Mouse (Mus musculus) E14TG2a.4 (cell line): ENCODE results near the gene Pds5a.

ENCODE experiments used
- H3K27me3 ChIP-seq: 2 replicates; pipeline ENCODE4 v1.6.1; 2014; ENCODE audit warnings: low read length, control low read depth; ENCODE audit not compliant: insufficient read depth
- H3K36me3 ChIP-seq: 2 replicates; pipeline ENCODE4 v1.6.1; 2014; ENCODE audit warnings: low read length, control low read depth; ENCODE audit not compliant: insufficient read depth
- H3K4me1 ChIP-seq: replicated peaks from 2 replicates; pipeline ENCODE4 v1.6.1; 2014; ENCODE audit warnings: low read depth, low read length, control low read depth
- H3K4me3 ChIP-seq: replicated peaks from 2 replicates; pipeline ENCODE4 v1.5.1; 2014; ENCODE audit warnings: mild to moderate bottlenecking, low read length
- H3K9me3 ChIP-seq: 2 replicates; pipeline ENCODE4 v1.6.1; 2014; ENCODE audit warnings: low read length, control low read depth
- CTCF ChIP-seq: conservative IDR thresholded peaks from 2 replicates; pipeline ENCODE4 v1.5.1; 2014; ENCODE audit warnings: low read length
- NANOG ChIP-seq: IDR thresholded peaks from 2 replicates; pipeline ENCODE4 v1.6.1; 2014; ENCODE audit warnings: borderline replicate concordance, low read length, mixed read lengths
- POU5F1 ChIP-seq: IDR thresholded peaks from 2 replicates; pipeline ENCODE4 v1.6.1; 2014; ENCODE audit warnings: low read length, borderline replicate concordance

Gene Pds5a

DNA sequence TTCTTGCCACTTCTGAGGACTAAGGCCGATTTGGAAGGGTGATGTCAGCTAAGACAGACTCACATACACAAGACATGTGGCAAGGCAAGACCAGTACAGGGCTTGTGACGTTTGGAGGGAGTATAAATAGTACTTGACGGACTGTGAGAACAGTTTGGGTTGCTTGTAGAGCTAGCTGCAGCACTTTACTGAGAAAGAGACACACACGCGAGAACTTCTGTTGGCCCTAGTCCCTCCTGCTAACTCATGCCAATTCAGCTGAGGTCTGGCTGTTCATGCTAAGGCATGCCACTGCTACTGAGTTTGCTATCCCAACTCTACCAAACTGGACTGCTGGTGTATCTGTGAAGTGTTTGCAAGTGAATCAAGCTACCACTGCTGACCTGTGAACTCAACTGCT lies 19.2 kb downstream of the Pds5a start:
- Histone ChIP-seq H3K36me3 (peaks cover 41% of the 10 kb centered on the region), H3K27me3 (no peaks in the 10 kb centered on the region), H3K9me3 (no peaks in the 10 kb centered on the region), H3K4me3 (no peak overlapping the region), H3K4me1 (peaks cover 73% of the 10 kb centered on the region)
- no peak for TF ChIP-seq NANOG

DNA sequence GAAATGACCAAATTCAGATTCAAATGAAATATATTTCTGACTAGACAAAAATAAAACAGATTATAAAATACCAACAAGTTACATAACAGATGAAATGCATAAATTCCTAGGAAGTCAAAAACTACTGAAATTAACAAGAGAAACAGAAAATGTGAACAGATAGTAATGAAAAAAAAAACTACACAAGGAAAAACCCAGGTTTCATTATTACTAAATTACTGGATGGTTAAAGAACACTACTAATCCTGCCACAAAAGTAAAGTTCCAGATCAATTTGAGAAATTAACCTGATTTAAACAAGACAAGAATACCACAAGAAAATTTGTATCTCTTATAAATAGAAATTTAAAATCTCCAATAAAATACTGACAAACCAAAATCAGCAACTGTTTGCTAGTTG lies 25.9 kb downstream of the Pds5a start:
- Histone ChIP-seq H3K4me3 (no peak overlapping the region), H3K4me1 (peaks cover 47% of the 10 kb centered on the region), H3K9me3 (no peaks in the 10 kb centered on the region), H3K27me3 (no peaks in the 10 kb centered on the region), H3K36me3 (peaks cover 38% of the 10 kb centered on the region)
- no peak for TF ChIP-seq NANOG
- TF ChIP-seq CTCF: no peak
- TF ChIP-seq POU5F1: no peak

DNA sequence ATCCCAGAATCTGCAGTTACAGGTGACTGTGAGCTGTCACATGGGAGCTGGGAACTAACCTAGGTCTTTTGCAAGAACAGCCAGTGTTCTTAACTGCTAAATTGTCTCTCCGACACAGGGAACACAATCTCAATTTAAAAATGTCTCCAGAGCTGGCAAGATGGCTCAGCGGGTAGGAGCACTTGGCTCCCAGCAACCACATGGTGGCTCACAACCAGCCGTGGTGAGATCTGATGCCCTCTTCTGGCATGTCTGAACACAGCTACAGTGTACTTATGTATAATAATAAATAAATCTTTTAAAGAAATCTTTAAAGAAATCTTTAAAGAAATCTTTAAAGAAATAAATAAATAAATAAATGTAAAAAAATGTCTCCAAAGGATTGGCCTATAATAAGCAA lies 30.4 kb downstream of the Pds5a start:
- Histone ChIP-seq H3K9me3 (no peaks in the 10 kb centered on the region), H3K36me3 (peaks cover 39% of the 10 kb centered on the region), H3K4me1 (peaks cover 13% of the 10 kb centered on the region), H3K4me3 (no peak overlapping the region), H3K27me3 (no peaks in the 10 kb centered on the region)
- TF ChIP-seq NANOG: no peak

DNA sequence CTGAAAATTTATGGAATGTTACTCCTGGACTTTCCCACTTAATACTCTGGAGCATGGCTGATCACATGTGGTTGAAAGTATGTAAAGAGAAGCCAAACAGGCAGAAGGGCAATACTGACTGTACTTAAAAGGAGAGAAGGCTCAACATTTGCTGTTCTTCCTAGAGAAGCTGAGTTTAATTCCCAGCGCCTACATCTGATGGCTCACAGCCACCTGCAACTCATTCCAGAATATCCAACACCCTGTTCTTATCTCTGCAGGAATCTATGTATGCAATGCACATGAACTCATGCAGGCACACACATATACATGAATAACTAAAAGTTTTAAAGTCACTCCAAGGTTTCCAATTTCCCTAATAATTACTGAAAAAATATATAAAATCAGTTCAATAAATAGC lies 32.7 kb downstream of the Pds5a start:
- Histone ChIP-seq H3K9me3 (no peaks in the 10 kb centered on the region), H3K4me3 (no peak overlapping the region), H3K27me3 (no peaks in the 10 kb centered on the region), H3K4me1 (peaks cover 7% of the 10 kb centered on the region), H3K36me3 (peaks cover 48% of the 10 kb centered on the region)
- no peak for TF ChIP-seq CTCF
- TF ChIP-seq NANOG: no peak
- TF ChIP-seq POU5F1: no peak

DNA sequence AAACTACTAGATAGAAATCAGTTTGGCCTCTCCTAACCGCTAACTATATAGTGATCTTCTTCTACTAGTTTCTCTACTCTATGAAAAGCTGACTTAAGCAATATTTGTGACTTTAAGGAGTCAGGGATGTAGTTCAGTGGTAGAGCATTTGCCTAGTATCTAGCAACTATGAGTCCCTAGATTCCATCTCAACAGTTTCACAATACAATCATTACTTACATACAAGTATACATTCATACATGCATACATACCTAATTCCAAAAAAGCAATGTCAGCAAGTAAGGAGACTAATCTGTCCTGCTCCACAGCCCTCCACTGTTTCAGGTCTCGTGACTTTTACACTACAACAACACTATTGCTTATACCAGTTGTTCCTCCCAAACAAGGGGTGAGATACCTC lies 36.1 kb downstream of the Pds5a start:
- peaks cover 68% of the 10 kb centered on the region for H3K36me3 ChIP-seq

DNA sequence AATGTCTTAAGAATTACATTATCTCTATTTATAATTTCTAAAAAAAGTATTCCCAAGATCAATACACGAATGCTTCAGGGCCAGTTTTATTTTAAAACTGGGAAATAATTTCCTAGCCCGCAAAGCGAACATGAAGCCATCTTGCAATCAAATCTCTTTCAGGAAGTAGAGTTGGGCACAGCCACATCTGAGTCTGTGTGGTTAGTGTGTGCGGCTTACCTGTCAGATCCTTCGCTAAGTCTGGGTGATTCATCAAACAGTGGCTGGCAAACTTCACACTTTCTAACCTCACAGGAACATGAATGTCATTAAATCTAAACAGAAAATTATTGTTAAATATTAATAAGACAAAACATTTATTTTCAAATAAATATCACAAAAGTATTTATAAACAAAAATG lies 44.3 kb downstream of the Pds5a start:
- no peaks in the 10 kb centered on the region for H3K4me1 ChIP-seq
- TF ChIP-seq CTCF: no peak
- TF ChIP-seq POU5F1: no peak
- no peak for TF ChIP-seq NANOG

More for the DNA sequence above, 36.1 kb downstream of the Pds5a start:
- Histone ChIP-seq H3K4me1 (no peaks in the 10 kb centered on the region), H3K4me3 (no peak overlapping the region), H3K27me3 (no peaks in the 10 kb centered on the region), H3K9me3 (no peaks in the 10 kb centered on the region)
- TF ChIP-seq POU5F1: no peak
- TF ChIP-seq CTCF: no peak
- no peak for TF ChIP-seq NANOG

DNA sequence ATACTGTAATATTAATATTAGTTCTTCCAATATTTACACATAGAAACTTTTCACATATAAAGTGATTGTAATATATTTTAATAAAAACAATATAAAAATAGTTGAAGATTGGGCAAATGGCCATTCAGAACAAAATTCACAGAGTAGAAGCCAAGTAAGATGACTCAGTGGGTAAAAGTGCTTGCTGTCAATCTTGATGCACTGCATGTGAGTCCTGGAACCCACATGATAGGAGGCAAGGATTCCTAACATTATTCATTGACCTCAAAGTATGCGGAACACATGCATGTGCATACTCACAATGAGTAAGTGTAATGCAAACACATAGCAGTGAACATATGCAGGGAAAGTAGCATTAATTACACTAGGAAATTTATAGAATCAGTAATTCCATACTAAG lies 59.2 kb downstream of the Pds5a start:
- no peak for TF ChIP-seq CTCF
- TF ChIP-seq POU5F1: no peak
- no peaks in the 10 kb centered on the region for H3K4me1 ChIP-seq
- H3K27me3 ChIP-seq: no peaks in the 10 kb centered on the region
- no peaks in the 10 kb centered on the region for H3K9me3 ChIP-seq
- no peak overlapping the region for H3K4me3 ChIP-seq
- H3K36me3 ChIP-seq: peaks cover 89% of the 10 kb centered on the region

More for the DNA sequence above, 44.3 kb downstream of the Pds5a start:
- Histone ChIP-seq H3K4me3 (no peak overlapping the region), H3K27me3 (no peaks in the 10 kb centered on the region), H3K9me3 (no peaks in the 10 kb centered on the region), H3K36me3 (peaks cover 87% of the 10 kb centered on the region)

DNA sequence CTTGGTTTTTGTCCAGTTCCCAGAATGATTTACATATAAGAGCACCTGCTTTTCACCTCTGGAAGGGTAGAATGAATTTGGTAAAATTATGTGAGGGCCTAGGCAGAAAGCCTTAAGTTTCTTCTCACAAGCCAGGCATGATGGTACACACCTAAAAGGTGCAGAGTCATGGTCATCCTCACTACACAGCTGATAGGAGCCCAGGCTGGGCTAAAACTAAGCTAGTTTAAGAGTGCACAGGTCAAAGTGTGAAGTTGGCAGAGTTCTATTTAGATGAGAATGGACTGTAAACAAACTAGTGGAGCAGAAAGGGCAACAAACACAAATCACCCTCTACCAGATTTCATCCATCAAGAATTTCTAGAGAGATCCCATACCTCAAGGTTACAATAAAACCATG lies 73.7 kb downstream of the Pds5a start:
- no peak overlapping the region for H3K4me3 ChIP-seq
- peaks cover 83% of the 10 kb centered on the region for H3K36me3 ChIP-seq
- TF ChIP-seq NANOG (no peak), CTCF (no peak), POU5F1 (no peak)

DNA sequence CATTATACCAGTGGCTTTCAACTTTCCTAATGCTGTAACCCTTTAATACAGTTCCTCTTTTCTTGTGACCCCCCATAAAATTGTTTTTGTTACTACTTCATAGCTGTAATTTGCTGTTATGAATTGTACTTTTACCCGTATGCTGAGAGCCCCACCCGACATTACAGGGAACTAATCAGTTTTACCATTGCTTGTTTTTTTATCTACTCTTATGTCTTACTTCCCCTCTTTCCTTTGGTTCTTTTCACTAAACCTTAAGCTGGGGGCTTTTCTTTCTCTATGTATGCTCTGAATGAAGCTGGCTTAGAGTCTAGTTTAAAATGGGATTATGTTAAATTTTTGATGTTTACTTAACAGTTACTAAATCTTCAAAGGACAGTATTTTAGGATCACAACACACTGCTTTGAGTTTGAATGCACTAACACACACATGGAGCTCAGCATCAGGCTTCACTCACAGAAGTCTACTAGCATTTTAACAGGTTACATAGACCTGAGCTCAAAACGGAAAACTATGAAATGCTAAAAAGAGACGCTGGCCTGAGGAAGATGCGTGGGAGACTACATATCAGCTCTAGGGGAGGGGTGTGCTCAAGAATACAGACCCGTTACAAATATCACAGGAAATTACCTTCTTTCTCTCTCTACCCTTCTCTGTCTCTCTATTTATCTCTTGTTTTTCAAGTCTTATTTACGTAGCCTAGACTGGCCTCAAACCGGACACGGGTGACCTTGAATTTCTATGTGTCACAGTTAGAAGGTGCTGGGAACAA lies 84.7 kb downstream of the Pds5a start:
- H3K27me3 ChIP-seq: no peaks in the 10 kb centered on the region
- peaks cover 85% of the 10 kb centered on the region for H3K36me3 ChIP-seq
- H3K4me3 ChIP-seq: no peak overlapping the region
- TF ChIP-seq CTCF (no peak), NANOG (no peak), POU5F1 (no peak)
- peaks cover 20% of the 10 kb centered on the region for H3K4me1 ChIP-seq
- H3K9me3 ChIP-seq: no peaks in the 10 kb centered on the region

More for the DNA sequence above, 73.7 kb downstream of the Pds5a start:
- Histone ChIP-seq H3K27me3 (no peaks in the 10 kb centered on the region), H3K9me3 (no peaks in the 10 kb centered on the region), H3K4me1 (no peaks in the 10 kb centered on the region)
